18 mouse cellular contexts compared by ENCODE assay signal in genomic region chr7:65140099-65140498, GRCm38 (mm10).
"Had no signal": no experiment of that assay in that cellular context is flagged by ENCODE, and none has a peak within 500 bp of the region (broad histone marks: within the 10 kb centered on the region; RNA-seq: fewer than 3 reads in every experiment).

No protein-coding gene starts in this region.

- H3K4me2 ChIP-seq: lung, embryonic 14.5 days; midbrain, embryonic 12.5 days; neural tube, embryonic 13.5 days; neural tube, embryonic 15.5 days had no signal

- H3K27ac ChIP-seq: midbrain, embryonic 10.5 days; midbrain, embryonic 12.5 days; neural tube, embryonic 13.5 days; neural tube, embryonic 15.5 days had no signal

- H3K9ac ChIP-seq: lung, embryonic 14.5 days; midbrain, embryonic 12.5 days; neural tube, embryonic 13.5 days; neural tube, embryonic 15.5 days had no signal

- H3K4me3 ChIP-seq: midbrain, embryonic 10.5 days; midbrain, embryonic 12.5 days; myocyte; neural tube, embryonic 13.5 days; neural tube, embryonic 15.5 days had no signal

- DNase-seq: lung, adult 18-20 months; lung, embryonic 14.5 days; lung, postnatal 10 days; lung, postnatal 4 days; midbrain, embryonic 14.5 days; retina, postnatal 1 day; right cerebral cortex, postnatal 25 days; right cerebral cortex, postnatal 4 days; spleen, adult 18-20 months; thymus, adult 18-20 months; thymus, postnatal 14 days; thymus, postnatal 36 days had no signal

- H3K27me3 ChIP-seq: midbrain, embryonic 12.5 days; neural tube, embryonic 13.5 days; neural tube, embryonic 15.5 days had no signal

- H3K9me3 ChIP-seq: midbrain, embryonic 10.5 days; midbrain, embryonic 12.5 days; neural tube, embryonic 13.5 days; neural tube, embryonic 15.5 days had no signal

- ATAC-seq: midbrain, embryonic 16.5 days had no signal

- H3K36me3 ChIP-seq: midbrain, embryonic 10.5 days; midbrain, embryonic 12.5 days; neural tube, embryonic 13.5 days; neural tube, embryonic 15.5 days had no signal
